Mouse (Mus musculus): ENCODE results near the gene En1.

DNA sequence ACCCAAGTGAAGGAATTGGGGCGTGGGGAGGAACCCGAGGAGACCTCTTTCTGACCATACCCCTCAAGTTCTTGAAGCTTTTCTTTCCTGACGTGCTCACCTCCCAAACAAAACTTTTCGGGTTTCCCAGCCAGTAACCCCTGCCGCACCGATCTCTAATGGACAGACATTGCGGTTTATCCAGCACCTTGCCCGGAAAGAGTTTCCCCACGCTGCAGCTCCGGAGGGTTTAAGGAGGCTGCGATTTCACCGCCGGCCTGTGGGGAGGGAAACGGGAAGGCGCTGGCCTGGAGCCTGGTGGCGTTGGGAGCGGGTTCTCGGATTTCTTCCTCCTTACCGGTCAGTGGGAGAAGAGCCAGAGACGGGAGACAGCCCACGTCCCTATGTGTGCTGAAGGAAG, 5.9 kb upstream of the En1 start:
- TF ChIP-seq POLR2A (IDR thresholded peaks at IDR 0.05; ENCODE audit: control insufficient read depth in 1 of 2, insufficient read depth in 1 of 2, low read depth in 1 of 2, low read length in 2 of 2, poor library complexity in 1 of 2) (no peak), TAL1 (IDR thresholded peaks at IDR 0.05; ENCODE audit: low read length) (no peak), POLR2AphosphoS5 (IDR thresholded peaks at IDR 0.05; ENCODE audit: borderline replicate concordance, low read depth, low read length) (no peak), MEF2A (IDR thresholded peaks at IDR 0.05; ENCODE audit: extremely low read depth, insufficient replicate concordance, low read depth, low read length, poor library complexity, severe bottlenecking) (no peak), EP300 (IDR thresholded peaks at IDR 0.05; ENCODE audit: low read depth in 1 of 2, low read length in 2 of 2) (no peak), ZMIZ1 (IDR thresholded peaks at IDR 0.05; ENCODE audit: low read depth, low read length) (no peak), SIN3A (IDR thresholded peaks at IDR 0.05; ENCODE audit: low read length) (no peak), MAX (IDR thresholded peaks at IDR 0.05; ENCODE audit: low read length) (no peak), UBTF (IDR thresholded peaks at IDR 0.05; ENCODE audit: borderline replicate concordance, insufficient read depth, low read depth, low read length) (no peak), CTCF (IDR thresholded peaks at IDR 0.05 in 2 of 3, conservative IDR thresholded peaks at IDR 0.05 in 1 of 3; ENCODE audit: control insufficient read depth in 1 of 3, insufficient read depth in 1 of 3, low read depth in 2 of 3, low read length in 3 of 3, poor library complexity in 1 of 3, severe bottlenecking in 1 of 3) (no peak), E2F4 (IDR thresholded peaks at IDR 0.05; ENCODE audit: borderline replicate concordance, low read depth, low read length) (no peak), BHLHE40 (IDR thresholded peaks at IDR 0.05; ENCODE audit: borderline replicate concordance, low read depth, low read length) (no peak)
